Mouse (Mus musculus) 3T3-L1 (cell line): ENCODE results near the gene Stim1.
"Not testable (repeated sequence)": the region's sequence is repeated elsewhere in the genome, so short reads cannot be mapped to it uniquely, and the experiment has no call there.

Experiments
- DNase-seq: peaks from one replicate; pipeline ENCODE4 v3.0.0-alpha.2; 2015; ENCODE audit warnings: low read depth, low spot score

Stim1 gene

DNA sequence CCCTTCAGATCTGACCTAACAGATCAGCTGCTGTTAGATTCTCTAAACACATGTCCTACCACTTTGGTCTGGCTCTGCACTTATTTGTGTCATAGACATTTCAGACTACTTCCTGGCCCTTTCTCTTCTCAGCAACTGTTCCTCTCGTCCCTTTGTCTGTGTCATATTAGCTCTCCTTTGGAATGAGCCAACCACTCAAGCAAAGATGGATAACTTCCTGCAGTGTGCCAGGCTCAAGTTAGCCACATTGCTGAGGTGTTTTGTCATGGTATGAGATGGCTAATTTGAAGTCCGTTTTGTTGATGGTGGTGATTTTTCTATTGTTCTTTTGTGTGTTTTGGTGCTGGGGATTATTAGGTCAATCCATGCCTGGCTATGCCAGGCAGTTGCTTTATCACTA, 93.7 kb downstream of the Stim1 start:
- DNase-seq: peak; percentile 11

DNA sequence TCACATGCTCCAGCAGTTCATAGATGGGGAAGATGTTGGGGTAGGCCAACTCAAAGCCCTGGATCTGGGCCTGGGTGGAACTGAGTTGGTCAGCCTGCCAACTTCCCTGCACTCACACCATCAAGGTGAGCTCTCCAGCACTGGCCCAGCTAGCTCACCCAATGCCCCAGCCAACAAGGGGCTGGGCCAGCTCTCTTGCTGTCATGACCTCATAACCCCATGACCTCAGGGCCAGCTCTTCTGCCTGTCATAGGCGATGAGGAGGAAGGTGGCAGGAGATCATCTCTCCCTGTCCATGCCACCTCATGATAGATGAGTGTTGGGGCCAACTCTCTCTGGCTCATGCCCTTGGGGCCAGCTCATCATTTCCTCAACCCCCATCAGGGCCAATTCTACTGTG, 96.2 kb downstream of the Stim1 start:
- no peak for DNase-seq

DNA sequence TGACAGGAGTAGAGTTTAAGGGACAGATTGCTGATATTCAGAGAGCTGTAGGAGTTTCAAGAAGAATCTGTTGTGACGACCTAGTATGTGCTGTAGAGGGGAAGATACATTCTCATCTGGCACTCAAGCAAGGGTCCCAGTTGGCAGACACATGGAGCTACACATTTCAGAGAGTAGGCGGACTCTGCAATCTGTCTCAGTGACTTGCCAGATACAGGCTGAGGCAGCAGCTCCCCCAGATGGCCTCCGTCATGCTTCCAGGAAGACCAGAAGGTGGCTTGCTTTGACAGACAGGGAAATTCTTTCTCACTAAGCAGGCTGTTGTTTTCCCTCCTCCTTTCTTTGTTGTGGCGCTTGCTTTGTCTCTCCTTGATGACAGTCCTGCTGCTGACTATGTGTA, 102.1 kb downstream of the Stim1 start:
- no peak for DNase-seq

DNA sequence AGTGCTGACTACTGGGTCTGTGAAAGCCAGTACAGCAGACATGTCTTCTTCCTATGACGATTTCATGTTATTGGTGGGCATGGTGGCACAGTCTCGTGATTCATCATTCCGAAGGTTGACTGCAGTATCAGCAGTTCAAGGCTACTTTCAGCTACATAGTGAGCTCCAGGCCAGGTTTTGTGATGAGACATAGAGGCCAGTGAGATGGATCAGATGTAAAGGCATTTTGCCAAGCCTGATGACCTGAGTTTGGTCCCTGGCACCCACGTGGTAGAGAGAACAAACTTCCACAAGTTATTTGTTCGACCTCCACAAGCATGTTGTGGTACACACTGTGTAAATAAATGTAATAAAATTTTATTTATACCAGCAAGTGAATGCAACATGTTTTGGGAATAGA, 102.9 kb downstream of the Stim1 start:
- no peak for DNase-seq

DNA sequence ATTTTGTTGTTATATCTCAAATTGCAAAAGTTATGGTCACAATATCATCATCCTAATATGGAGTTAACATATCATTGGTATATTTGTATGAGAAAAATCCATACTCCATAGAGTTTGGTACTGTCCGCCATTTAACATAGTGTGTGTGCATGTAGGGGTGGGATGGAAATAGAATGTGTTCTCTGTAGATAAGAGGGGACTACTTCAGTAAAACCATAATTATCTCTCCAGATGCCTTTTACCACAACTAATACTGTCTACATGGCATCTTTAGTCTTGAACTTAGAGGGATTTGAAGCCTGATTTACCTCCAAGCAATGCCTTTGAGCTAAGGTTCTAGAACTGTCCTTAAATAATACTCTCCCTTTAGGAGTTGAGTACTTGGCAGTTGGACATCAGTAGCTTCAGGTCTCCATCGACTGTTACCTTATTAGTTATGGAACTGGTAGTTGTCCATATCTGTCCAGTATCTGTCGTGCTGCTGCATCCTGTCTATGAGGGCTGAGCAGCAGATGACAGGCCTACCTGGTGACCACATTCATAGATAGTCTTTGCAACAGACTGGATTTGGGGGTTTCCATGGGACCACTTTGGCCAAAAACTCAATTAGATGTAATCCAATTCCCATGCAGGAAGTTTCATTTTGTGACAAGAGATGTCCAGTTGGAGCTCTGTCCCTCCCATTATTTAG, 105.9 kb downstream of the Stim1 start:
- no peak for DNase-seq

DNA sequence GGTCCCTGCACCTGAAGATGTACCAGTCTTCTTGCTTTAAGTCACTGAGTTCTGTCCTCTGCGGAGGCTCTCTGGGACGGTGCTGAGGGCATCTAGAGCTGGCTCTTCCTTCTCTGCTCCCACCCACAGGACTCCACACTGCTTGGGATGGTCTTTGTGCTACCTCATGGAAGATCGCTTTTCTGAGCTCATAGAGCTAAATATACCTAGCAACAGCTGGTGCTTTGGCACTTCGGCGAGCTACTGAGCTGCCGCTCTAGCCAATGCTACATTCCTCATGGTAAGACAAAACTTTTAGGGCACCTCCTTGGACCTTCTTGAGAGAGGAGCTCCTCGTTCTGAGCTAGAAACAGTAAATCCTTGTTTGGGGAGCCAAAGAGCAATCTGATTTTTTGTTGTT, 115.6 kb downstream of the Stim1 start:
- DNase-seq: no peak

DNA sequence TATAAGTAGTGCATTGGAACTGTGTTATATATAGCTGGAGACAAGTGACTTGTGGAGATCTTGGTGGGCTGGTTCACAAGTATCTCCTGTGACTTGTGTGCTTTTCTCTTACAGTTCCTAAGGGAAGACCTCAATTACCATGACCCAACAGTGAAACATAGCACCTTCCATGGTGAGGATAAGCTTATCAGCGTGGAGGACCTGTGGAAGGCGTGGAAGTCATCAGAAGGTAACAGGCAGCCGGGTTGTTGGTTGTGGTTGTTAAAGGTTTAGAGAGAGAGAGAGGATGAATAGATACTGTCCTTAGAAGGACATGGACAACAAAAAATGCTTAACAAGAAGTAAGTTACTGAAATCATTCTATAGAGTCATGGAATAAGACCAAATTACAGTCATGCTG, 118.4 kb downstream of the Stim1 start:
- no peak for DNase-seq

DNA sequence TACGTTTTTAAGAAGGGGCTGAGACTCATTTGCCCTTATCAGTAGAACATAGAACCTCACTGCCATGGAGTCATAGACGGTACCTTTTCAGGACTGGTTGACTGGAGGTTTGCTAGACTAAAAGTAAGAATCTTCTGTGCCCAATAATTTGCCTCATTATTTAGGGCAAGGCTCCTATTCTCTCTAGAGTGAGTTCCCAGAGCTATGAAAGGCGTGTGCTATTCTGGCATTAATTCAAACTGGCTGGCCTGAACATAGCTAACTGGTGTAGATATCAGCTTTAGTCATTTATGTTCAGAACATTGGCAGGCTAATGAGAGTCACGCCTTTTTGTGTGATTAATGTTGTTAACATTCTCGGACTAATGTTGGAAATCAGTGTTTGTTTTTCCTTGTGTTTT, 121.5 kb downstream of the Stim1 start:
- peak; percentile 6 for DNase-seq

DNA sequence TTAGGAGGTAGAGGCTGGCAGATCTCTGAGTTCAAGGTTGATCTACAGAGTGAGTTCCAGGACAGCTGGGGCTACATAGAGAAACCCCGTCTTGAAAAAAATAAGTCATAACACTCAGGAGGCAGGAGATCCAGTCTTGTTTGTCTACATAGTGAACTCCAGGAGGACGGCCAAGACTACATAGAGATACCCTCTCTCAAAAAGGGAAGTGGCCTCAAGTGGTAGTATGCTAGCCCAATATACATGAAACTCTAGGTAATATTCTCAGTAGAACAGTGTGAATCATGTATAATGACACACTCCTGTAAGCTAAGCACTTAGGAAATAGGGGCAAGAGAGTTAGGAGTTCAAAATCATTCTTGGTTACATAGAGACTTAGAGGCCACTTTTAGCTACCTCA, 126.3 kb downstream of the Stim1 start:
- DNase-seq: no peak

DNA sequence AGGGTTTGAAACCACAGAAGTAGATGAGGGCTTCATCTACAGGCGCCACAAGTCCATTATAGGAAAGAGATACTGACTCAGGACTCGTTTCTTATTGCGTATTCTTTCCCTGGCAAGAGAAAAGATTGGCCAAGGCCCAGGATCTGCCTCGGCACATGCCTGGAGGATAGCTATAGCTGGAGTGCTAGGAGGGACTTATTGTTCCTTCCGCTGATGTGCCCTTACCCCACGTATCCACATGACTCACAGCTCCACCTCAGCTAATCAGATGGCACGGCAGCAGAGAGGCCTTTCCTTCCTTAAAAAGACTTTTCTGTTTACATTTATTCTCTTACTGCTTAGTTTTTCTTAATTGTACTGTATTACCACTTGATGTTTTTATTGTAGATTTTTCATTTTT, 128.3 kb downstream of the Stim1 start:
- no peak for DNase-seq

DNA sequence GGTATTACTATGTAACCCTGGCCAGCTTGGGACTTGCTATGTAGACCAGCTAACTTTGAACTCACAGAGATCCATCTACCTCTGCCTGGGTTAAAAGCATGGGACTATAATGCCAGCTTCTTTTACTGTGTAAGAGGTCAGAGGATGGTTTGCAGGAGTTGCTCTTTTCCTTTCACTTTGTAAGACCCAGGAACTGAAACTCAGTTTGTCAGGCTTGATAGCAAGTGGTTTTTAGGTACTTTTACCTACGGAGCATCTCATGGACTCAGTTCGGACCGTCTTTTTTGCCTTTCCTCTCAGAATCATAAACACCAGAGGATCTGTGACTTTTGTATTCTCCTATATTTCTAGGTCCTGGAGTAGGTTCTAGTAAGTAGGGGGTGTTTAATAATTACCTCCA, 128.7 kb downstream of the Stim1 start:
- no peak for DNase-seq

DNA sequence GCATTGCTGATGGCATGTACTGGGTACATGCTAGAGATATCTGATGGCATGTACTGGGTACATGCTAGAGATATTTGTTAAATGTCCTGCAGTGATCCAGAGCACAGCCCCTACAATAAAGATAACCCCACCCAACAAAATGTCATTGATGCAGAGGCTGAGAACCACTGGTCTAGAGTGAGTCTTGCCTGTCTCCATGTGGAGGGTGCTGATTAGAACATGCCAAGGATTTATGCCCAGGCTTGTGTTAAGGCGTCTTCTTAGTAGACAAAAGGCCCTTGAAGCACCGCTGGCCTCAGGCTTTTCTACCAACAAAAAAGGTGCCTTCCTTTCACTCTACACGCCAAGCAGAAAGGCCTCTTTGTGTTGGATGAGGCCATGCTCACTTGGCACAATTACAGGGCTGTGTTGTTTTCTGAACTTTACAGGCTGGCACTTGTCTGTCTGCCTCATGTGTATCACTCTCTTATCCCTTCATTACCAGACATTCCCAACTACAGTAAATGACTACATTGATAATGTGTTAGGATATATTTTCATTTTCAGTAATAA, 131.7 kb downstream of the Stim1 start:
- DNase-seq: no peak

DNA sequence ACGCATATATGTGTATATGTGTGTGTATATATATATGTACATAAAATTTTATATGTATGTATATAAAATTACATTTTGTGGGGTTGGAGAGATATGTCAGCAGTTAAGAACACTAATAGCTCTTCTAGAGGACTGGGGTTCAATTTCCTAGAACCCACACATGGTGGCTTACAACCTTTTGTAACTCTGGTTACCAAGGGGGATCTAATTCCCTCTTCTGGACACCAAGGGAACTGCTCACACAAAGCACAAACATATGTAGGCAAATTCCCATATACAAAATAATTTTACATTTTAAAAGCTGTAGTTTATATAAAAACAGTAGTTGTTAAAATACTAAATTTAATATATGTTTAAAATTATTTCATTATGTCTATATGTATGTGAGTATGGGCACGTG, 136.5 kb downstream of the Stim1 start:
- peak; percentile 7 for DNase-seq

DNA sequence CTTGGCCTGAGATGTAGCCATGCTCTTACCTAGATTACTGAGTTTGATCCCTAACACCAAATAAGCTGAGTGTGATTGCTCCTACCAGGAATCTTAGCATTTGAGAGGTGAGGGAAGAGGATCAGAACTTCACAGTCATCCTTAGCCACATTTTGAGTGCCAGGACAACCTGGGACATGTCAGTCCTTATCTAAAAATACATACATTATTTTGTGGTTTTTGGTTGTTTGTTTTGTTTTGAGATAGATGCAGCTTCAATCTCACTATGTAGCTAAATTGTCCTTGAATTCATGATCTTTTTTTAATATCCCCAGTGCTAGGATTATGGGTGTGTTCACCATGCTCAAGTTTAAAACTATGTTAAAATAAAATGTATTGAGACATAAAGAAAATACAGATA, 139.8 kb downstream of the Stim1 start:
- no peak for DNase-seq

DNA sequence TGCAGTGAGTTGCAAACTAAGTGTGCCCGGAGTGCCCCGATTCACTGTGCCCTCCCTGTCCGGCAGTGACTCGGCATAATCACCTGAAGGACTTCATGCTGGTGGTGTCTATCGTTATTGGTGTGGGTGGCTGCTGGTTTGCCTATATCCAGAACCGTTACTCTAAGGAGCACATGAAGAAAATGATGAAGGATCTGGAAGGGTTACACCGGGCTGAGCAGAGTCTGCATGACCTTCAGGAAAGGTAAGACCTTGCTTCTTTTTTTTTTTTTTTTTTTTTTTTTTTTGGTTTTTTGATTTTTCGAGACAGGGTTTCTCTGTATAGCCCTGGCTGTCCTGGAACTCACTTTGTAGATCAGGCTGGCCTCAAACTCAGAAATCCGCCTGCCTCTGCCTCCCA, 147.7 kb downstream of the Stim1 start:
- not testable (repeated sequence) for DNase-seq

DNA sequence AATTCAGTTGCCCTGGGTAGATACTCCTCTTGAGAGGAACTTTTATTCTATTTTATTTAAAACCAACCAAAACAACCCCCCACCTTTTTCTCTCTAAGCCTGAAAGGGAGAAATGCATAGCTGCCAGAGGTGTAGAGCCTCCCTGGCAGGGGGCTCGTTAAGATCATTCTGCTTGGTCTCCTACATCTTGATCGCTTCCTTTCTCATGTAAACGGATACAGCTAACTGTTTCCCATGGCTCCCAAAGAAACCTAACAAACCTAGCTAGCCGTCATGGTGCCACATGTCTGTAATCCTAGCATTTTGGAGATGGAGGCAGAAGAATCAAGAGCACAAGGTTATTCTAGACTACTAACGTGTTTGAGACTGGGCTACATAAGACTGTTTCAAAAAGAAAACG, 148.2 kb downstream of the Stim1 start:
- DNase-seq: no peak

DNA sequence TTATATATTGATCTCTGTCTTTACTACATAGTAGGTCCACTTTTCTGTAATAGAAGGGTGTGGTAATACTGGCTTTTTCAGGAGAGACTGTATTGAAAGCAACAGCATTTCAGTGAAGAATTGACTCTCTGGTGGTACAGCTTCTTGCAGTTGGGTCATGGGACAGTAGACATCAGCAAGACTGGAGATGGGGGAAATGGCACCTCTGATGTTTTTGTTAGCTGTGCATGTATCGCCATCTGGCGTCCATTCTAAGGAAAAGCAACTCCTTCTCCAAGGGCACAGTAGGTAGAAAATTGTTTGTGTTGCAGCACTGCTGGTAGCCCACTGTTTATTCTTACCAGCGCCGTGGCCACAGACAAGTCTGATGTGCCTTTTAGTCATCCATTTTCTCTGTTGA, 149.8 kb downstream of the Stim1 start:
- peak; percentile 81 for DNase-seq

DNA sequence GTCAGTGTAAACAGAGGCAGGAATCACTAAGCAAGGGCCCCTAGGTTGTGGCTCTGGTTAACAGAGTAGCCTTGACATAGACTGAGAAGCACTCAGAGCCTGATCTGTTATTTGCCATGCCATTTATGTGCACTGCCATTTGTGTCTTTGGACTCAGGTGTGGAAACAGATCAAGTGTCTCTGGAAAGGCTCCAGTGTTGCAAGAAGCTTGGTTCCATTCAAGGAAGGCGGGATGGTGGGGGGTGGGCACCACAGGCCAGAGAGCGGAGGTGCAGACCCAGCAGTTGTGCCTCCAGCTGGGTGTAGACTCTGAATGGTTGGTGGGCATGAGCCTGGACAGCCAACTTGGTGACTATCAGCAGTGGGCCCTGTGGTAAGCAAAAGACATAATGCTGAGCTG, 154.4 kb downstream of the Stim1 start:
- DNase-seq: no peak

DNA sequence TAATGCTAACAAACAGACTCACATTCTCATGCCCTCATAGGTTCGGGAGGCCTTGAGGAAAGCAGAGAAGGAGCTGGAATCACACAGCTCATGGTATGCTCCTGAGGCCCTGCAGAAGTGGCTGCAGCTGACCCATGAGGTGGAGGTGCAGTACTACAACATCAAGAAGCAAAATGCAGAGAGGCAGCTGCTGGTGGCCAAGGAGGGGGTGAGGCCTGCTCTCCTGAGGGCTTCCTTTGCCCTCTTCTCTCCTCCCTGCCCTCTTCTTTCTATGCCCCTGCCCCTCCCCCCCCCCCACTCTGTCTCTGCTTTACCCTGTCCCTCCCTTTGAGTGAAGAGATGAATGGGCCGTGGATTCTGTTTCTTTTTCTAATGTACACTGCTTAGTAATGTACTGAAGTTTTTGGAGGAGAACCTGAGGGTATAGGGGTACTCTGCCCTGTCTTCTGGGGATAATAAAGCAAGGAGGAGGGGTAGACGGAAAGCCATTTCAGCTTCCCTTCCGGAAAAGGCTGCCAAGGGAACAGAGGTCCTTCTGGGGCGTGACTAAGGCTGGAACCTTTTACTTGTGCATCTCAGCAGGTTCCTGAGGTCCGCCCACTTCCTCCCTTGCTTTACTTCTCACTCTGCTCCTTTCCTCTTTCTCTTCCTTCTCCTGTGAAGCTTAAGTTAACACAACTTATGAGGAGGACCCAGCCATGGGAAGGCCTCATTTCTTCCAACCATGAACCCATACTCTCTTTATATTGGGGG, 158.5 kb downstream of the Stim1 start:
- no peak for DNase-seq

DNA sequence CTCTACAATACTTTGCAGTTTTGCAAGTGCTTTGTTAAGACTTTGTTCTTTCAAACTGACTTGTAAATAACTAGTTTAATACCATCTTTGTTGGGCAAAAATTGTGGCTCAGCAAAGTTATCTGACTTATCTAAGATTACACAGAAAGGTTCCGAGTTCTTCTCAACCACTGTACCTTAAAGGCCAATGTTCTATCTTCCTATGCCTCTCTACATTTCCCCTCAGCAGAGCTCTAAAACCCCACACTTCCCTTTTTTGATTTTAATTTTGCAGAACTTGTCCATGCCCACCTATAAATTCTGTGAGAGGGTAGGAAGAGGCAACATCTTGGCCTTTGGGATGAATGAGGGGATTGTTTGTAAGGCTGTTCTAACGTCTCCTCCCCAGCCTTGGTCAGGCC, 166.7 kb downstream of the Stim1 start:
- no peak for DNase-seq

DNA sequence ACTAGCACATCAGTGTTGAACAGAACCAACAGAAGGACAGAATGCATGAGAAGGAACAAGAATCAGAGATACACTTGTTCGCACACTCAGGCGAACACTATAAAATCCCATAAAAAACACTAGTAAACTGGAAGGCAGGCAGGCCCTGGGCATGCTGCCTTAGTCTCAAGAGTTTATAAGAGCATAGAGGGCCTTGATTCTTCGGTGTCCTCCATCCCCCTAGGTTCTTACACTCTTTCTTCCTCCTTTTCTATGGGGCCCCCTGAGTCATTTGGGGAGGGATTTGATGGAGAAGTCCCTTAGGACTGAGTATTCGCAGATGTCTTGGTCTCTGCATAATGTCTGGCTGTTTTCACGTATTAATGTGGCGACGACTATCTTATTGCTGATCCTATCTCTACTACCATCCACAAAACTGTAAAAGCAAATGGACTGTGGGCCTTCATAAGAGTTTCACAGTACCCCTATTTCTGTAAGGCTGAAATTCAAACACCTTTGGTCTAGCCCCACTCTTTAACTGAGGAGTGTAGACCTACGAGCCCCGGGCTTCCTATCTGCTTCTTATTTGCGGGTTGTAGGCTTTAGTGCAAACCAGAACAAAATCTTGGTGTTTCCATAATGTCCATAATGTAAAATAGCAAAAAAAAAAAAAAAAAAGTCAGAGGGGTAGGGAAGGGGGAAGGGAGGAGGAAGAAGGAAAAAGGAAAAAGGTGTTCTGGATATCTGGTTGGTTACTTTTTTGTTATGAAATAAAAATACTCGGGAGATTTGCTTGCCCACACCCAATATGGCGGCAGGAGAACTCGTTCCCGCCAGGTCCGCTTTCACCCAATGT, 173.4 kb downstream of the Stim1 start:
- DNase-seq: peak; percentile 24

DNA sequence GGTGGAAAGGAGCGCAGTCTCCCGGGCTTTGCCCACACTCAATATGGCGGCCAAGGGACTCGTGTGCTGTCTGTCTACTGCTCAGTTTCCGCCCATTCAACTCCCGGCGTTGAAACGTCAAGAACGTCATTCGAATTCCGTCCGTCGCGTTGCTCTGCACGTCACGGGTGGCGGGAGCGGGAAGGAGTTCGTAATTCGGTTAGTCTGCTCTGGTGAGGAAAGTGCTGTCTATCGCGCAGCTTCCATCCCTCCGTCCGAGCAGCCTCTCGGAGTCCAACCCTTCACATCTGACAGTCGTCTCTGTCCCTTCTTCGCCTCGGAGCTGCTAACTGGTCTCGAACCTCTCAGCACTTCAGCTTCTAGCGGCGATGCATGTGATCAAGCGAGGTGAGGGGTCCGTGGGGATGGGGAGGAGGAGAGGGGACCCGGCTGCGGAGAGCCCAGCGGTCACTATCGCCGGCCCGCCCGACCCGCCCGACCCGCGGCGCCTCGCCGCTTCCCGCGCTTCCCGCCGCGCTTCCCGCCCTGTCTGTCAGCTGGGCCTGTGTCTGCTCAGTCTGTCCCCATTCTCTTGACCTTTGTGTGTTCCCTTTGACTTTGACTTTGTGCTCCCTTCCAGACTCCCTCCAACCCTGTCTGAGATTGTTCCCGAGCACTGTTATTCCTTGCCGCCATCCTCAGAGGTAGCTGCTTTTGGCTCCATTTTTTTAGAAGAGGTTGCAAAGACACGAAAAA, 174.2 kb downstream of the Stim1 start, which contains the start of gene Rrm1:
TSS of gene Rrm1 (plus strand) at position 39 of the 735 bp plus-strand sequence.
- peak; percentile 98 for DNase-seq
